Mouse (Mus musculus): ENCODE results near the gene Cdkal1. TPM values are rescaled to one million over a fixed set of nuclear protein-coding genes. Genes with fewer than 3 reads are reported as not detected.

Cdkal1 gene
- polyA plus RNA-seq, 1 experiment, result 4.4 TPM

GRCm38 (mm10) chr13:29218594-29219230 lies 636.8 kb downstream of the Cdkal1 start:
- Histone ChIP-seq H3K36me3 (ENCODE audit: control insufficient read depth, insufficient read depth, low read length) (no peaks in the 10 kb centered on the region), H3K27ac (ENCODE audit: insufficient read depth, low read depth, low read length) (no peak overlapping the region), H3K27me3 (replicated peaks; ENCODE audit: control insufficient read depth, insufficient read depth, low read length) (no peaks in the 10 kb centered on the region), H3K4me1 (ENCODE audit: control insufficient read depth, insufficient read depth, low read length) (no peaks in the 10 kb centered on the region), H3K4me3 (ENCODE audit: insufficient read depth, low read depth, low read length) (no peak overlapping the region)
- no peak for TF ChIP-seq POLR2A (IDR thresholded peaks at IDR 0.05; ENCODE audit: low read depth, low read length)
- no peak for TF ChIP-seq CTCF (conservative IDR thresholded peaks at IDR 0.05; ENCODE audit: insufficient read depth, insufficient read length, low read depth, low read length)
- no peak for DNase-seq

DNA sequence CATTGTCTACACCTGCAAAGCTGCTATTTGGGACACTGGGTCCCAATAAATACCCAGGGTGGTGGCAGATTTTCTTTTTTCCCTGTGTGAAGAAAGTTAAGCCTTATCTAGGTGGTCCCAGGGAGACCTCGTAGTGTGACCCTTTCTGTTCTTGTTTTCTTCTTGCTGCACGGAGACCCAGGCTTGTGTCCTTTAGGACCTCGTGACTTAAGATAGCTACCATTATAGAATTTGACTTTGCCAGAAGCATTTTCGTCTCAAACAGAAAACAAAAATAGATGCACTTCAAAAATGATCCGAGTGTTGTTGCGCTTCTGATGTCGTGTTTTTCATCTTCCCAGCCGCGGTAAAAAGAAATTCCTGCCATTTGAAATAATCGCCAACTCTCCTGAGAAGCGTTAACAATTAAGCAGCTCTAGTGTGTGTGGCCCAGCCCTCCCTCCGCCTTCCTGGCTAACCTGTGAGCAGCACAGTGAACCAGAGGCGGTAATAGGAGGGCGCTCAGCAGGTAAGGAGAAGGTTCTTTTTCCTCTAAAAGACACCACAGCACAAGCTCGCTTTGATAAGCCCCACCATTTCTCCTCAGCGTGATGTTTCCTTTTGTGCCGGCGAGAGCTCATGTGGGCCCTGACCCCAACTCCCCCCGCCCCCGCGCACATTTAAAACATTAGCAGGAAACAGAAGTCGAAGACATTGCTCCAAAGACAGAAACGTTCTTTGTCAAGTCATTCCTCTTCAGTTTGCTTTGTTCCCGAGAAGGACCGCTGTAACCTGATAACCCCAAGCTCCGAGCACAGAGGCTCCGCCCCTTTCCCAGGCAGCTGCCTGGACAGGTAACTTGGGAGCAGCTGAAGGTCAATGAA lies 645.1 kb downstream of the Cdkal1 start:
- Histone ChIP-seq H3K4me3 (ENCODE audit: insufficient read depth, low read depth, low read length) (peak overlapping the region; percentile 53), H3K27me3 (replicated peaks; ENCODE audit: control insufficient read depth, insufficient read depth, low read length) (no peaks in the 10 kb centered on the region), H3K4me1 (ENCODE audit: control insufficient read depth, insufficient read depth, low read length) (no peaks in the 10 kb centered on the region), H3K36me3 (ENCODE audit: control insufficient read depth, insufficient read depth, low read length) (no peaks in the 10 kb centered on the region), H3K27ac (ENCODE audit: insufficient read depth, low read depth, low read length) (peak overlapping the region; percentile 47; the same call in 1 of the 2 replicates)
- WGBS, result 8% methylated on average over 27 of the region's 27 CpGs
- no peak for TF ChIP-seq POLR2A (IDR thresholded peaks at IDR 0.05; ENCODE audit: low read depth, low read length)
- peak; percentile 77 for DNase-seq

DNA sequence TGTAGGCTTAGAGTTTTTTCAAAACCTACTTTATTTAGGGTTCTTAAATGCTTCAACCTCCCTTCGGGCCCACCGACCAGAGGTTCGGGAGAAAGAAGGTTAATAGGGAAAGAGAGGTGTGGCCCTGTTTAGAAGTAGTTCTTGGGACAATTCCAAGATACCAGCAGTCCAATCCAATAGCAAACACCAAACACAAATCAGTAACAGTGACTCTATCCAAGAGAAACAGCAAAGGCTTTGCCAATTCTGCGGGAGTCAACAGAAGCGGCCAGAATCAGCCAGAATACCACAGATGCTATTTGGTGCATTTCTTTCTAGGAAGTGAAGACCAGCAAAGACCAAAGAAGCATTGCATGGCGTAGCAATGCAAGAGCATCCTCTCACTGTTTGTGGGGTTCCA lies 646.7 kb downstream of the Cdkal1 start:
- Histone ChIP-seq H3K4me1 (ENCODE audit: control insufficient read depth, insufficient read depth, low read length) (no peaks in the 10 kb centered on the region), H3K27ac (ENCODE audit: insufficient read depth, low read depth, low read length) (no peak overlapping the region), H3K4me3 (ENCODE audit: insufficient read depth, low read depth, low read length) (no peak overlapping the region), H3K36me3 (ENCODE audit: control insufficient read depth, insufficient read depth, low read length) (no peaks in the 10 kb centered on the region), H3K27me3 (replicated peaks; ENCODE audit: control insufficient read depth, insufficient read depth, low read length) (no peaks in the 10 kb centered on the region)
- no peak for TF ChIP-seq POLR2A (IDR thresholded peaks at IDR 0.05; ENCODE audit: low read depth, low read length)
- DNase-seq, result no peak
- whole genome bisulfite sequencing, result 88% methylated on average over 6 of the region's 6 CpGs

GRCm38 (mm10) chr13:29203856-29204255 lies 651.6 kb downstream of the Cdkal1 start:
- Histone ChIP-seq H3K4me3 (ENCODE audit: insufficient read depth, low read depth, low read length) (no peak overlapping the region), H3K36me3 (ENCODE audit: control insufficient read depth, insufficient read depth, low read length) (no peaks in the 10 kb centered on the region), H3K27ac (ENCODE audit: insufficient read depth, low read depth, low read length) (no peak overlapping the region), H3K4me1 (ENCODE audit: control insufficient read depth, insufficient read depth, low read length) (no peaks in the 10 kb centered on the region), H3K27me3 (replicated peaks; ENCODE audit: control insufficient read depth, insufficient read depth, low read length) (no peaks in the 10 kb centered on the region)
- 88% methylated on average over 5 of the region's 5 CpGs for WGBS
- no peak for DNase-seq
- TF ChIP-seq CTCF (conservative IDR thresholded peaks at IDR 0.05; ENCODE audit: insufficient read depth, insufficient read length, low read depth, low read length) (no peak), POLR2A (IDR thresholded peaks at IDR 0.05; ENCODE audit: low read depth, low read length) (no peak)

GRCm38 (mm10) chr13:29203426-29203825 lies 652.0 kb downstream of the Cdkal1 start:
- H3K36me3 ChIP-seq (ENCODE audit: control insufficient read depth, insufficient read depth, low read length), result no peaks in the 10 kb centered on the region
- no peak overlapping the region for H3K4me3 ChIP-seq (ENCODE audit: insufficient read depth, low read depth, low read length)
- TF ChIP-seq CTCF (conservative IDR thresholded peaks at IDR 0.05; ENCODE audit: insufficient read depth, insufficient read length, low read depth, low read length) (no peak), POLR2A (IDR thresholded peaks at IDR 0.05; ENCODE audit: low read depth, low read length) (no peak)
- H3K27me3 ChIP-seq (replicated peaks; ENCODE audit: control insufficient read depth, insufficient read depth, low read length), result no peaks in the 10 kb centered on the region
- no peaks in the 10 kb centered on the region for H3K4me1 ChIP-seq (ENCODE audit: control insufficient read depth, insufficient read depth, low read length)
- DNase-seq, result no peak
- H3K27ac ChIP-seq (ENCODE audit: insufficient read depth, low read depth, low read length), result no peak overlapping the region
- 94% methylated on average over 5 of the region's 5 CpGs for WGBS

DNA sequence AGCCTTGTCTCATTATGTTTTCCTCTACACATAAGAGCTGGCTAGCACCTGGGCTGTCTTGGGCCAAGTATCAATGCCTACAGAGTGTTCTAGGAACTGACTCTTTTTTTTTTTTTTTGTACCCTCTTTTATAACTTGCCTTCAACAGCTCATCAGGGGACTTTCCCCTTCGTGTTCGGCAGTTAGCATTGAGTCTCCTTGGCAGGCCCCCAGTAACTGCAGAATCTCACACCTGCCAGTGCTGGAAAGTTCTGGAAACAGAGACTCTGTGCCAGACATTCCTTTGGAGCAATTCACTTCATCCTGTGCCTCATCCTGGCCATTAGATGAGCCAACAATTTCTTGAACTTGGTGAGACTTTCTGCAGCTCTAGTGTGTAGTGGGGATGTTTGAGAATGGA lies 652.9 kb downstream of the Cdkal1 start:
- Histone ChIP-seq H3K4me1 (ENCODE audit: control insufficient read depth, insufficient read depth, low read length) (no peaks in the 10 kb centered on the region), H3K27me3 (replicated peaks; ENCODE audit: control insufficient read depth, insufficient read depth, low read length) (no peaks in the 10 kb centered on the region), H3K4me3 (ENCODE audit: insufficient read depth, low read depth, low read length) (no peak overlapping the region), H3K36me3 (ENCODE audit: control insufficient read depth, insufficient read depth, low read length) (no peaks in the 10 kb centered on the region), H3K27ac (ENCODE audit: insufficient read depth, low read depth, low read length) (no peak overlapping the region)
- TF ChIP-seq POLR2A (IDR thresholded peaks at IDR 0.05; ENCODE audit: low read depth, low read length), result no peak
- no peak for TF ChIP-seq CTCF (conservative IDR thresholded peaks at IDR 0.05; ENCODE audit: insufficient read depth, insufficient read length, low read depth, low read length)
- WGBS, result 31% methylated on average over 2 of the region's 2 CpGs
- peak; percentile 21 for DNase-seq

GRCm38 (mm10) chr13:29199679-29200078 lies 655.8 kb downstream of the Cdkal1 start:
- no peak overlapping the region for H3K4me3 ChIP-seq (ENCODE audit: insufficient read depth, low read depth, low read length)
- peak; percentile 23 for DNase-seq
- H3K4me1 ChIP-seq (ENCODE audit: control insufficient read depth, insufficient read depth, low read length), result no peaks in the 10 kb centered on the region
- H3K27me3 ChIP-seq (replicated peaks; ENCODE audit: control insufficient read depth, insufficient read depth, low read length), result no peaks in the 10 kb centered on the region
- 55% methylated on average over 6 of the region's 6 CpGs for WGBS
- H3K27ac ChIP-seq (ENCODE audit: insufficient read depth, low read depth, low read length), result no peak overlapping the region
- no peak for TF ChIP-seq CTCF (conservative IDR thresholded peaks at IDR 0.05; ENCODE audit: insufficient read depth, insufficient read length, low read depth, low read length)
- no peak for TF ChIP-seq POLR2A (IDR thresholded peaks at IDR 0.05; ENCODE audit: low read depth, low read length)
- H3K36me3 ChIP-seq (ENCODE audit: control insufficient read depth, insufficient read depth, low read length), result no peaks in the 10 kb centered on the region
